Mouse (Mus musculus) kidney, postnatal 10 days (tissue): ENCODE data around the gene Gm5431.
"Not testable (repeated sequence)": the region's sequence is repeated elsewhere in the genome, so short reads cannot be mapped to it uniquely, and the experiment has no call there.

Source experiments
- DNase-seq: peaks from one replicate; pipeline ENCODE4 v3.0.0; 2021; ENCODE audit warnings: mixed read lengths

Gm5431 gene

GRCm38 (mm10) chr11:48902021-48902420 lies at the start of gene Gm5431:
Gene Gm5431 (minus strand): TSS chr11:48902214.
- no peak for DNase-seq

GRCm38 (mm10) chr11:48946090-48946489 lies 44.1 kb upstream of the Gm5431 start, which contains the start of gene Psme2b:
Gene Psme2b (minus strand): TSS chr11:48946190.
- DNase-seq: not testable (repeated sequence)

- DNase-seq: not testable (repeated sequence)
Observed at GRCm38 (mm10) chr11:48939286-48939685, 37.3 kb upstream of the Gm5431 start.

- DNase-seq: not testable (repeated sequence)
Observed at GRCm38 (mm10) chr11:48935291-48935690, 33.3 kb upstream of the Gm5431 start.

GRCm38 (mm10) chr11:48933923-48934322 lies 31.9 kb upstream of the Gm5431 start:
- DNase-seq: not testable (repeated sequence)

- not testable (repeated sequence) for DNase-seq
Observed at GRCm38 (mm10) chr11:48933422-48933821, 31.4 kb upstream of the Gm5431 start.

- DNase-seq: not testable (repeated sequence)
Observed at GRCm38 (mm10) chr11:48928068-48928467, 26.1 kb upstream of the Gm5431 start.

GRCm38 (mm10) chr11:48926437-48926836 lies 24.4 kb upstream of the Gm5431 start:
- not testable (repeated sequence) for DNase-seq

- DNase-seq: not testable (repeated sequence)
Observed at GRCm38 (mm10) chr11:48923818-48924217, 21.8 kb upstream of the Gm5431 start.

- no peak for DNase-seq
Observed at GRCm38 (mm10) chr11:48918380-48918779, 16.4 kb upstream of the Gm5431 start.

- no peak for DNase-seq
Observed at GRCm38 (mm10) chr11:48913611-48914010, 11.6 kb upstream of the Gm5431 start.

- DNase-seq: no peak
Observed at GRCm38 (mm10) chr11:48908459-48908858, 6.4 kb upstream of the Gm5431 start.

GRCm38 (mm10) chr11:48901567-48901930 lies 465 bp downstream of the Gm5431 start:
- not testable (repeated sequence) for DNase-seq

GRCm38 (mm10) chr11:48900654-48901566 lies 1.1 kb downstream of the Gm5431 start:
- DNase-seq: not testable (repeated sequence)

- DNase-seq: peak; percentile 16
Observed at GRCm38 (mm10) chr11:48898812-48899431, 3.1 kb downstream of the Gm5431 start.

- no peak for DNase-seq
Observed at GRCm38 (mm10) chr11:48876680-48877079, 25.3 kb downstream of the Gm5431 start.

GRCm38 (mm10) chr11:48875343-48875837 lies 26.6 kb downstream of the Gm5431 start:
- not testable (repeated sequence) for DNase-seq

- DNase-seq: peak; percentile 70
Observed at GRCm38 (mm10) chr11:48874465-48874864, 27.5 kb downstream of the Gm5431 start.

- DNase-seq: no peak
Observed at GRCm38 (mm10) chr11:48873591-48874290, 28.3 kb downstream of the Gm5431 start.

GRCm38 (mm10) chr11:48872695-48873300 lies 29.2 kb downstream of the Gm5431 start:
- DNase-seq: no peak

- DNase-seq: peak; percentile 49
Observed at GRCm38 (mm10) chr11:48871817-48872541, 30.0 kb downstream of the Gm5431 start.
